Mouse (Mus musculus) intestine, postnatal 0 days (tissue): ENCODE results near the gene Nfyb. TPM values are rescaled to one million over a fixed set of nuclear protein-coding genes. Genes with fewer than 3 reads are reported as not detected.

Experiments
- ATAC-seq: fragments of 200-750 bp; cut with Nextera tagmentation; 2 replicates; pipeline ENCODE4 v1.8.0; 2017; ENCODE audit warnings: mild to moderate bottlenecking, moderate TSS enrichment, moderate library complexity
- H3K27ac ChIP-seq: fragments of 300-500 bp; sonication (generic); 2 replicates; pipeline ENCODE4 v1.5.1; 2014; ENCODE audit warnings: mild to moderate bottlenecking, low read depth, low read length, moderate library complexity
- H3K27me3 ChIP-seq: fragments of 300-500 bp; sonication (generic); replicated peaks from 2 replicates; pipeline ENCODE4 v1.6.1; 2014; ENCODE audit warnings: low read length, mixed read lengths; ENCODE audit not compliant: control insufficient read depth, insufficient read depth
- H3K36me3 ChIP-seq: fragments of 300-500 bp; sonication (generic); 2 replicates; pipeline ENCODE4 v1.6.1; 2014; ENCODE audit warnings: mild to moderate bottlenecking, moderate library complexity; ENCODE audit not compliant: control insufficient read depth, insufficient read depth
- H3K4me1 ChIP-seq: fragments of 300-500 bp; sonication (generic); replicated peaks from 2 replicates; pipeline ENCODE4 v1.6.1; 2014; ENCODE audit warnings: antibody characterized with exemption, low read length, mixed read lengths; ENCODE audit not compliant: control insufficient read depth, insufficient read depth
- H3K4me2 ChIP-seq: fragments of 300-500 bp; sonication (generic); replicated peaks from 2 replicates; pipeline ENCODE4 v1.6.1; 2014; ENCODE audit warnings: low read depth, mild to moderate bottlenecking, moderate library complexity
- H3K4me3 ChIP-seq: fragments of 300-500 bp; sonication (generic); 2 replicates; pipeline ENCODE4 v1.5.1; 2014; ENCODE audit warnings: low read depth, low read length
- H3K9ac ChIP-seq: fragments of 300-500 bp; sonication (generic); 2 replicates; pipeline ENCODE4 v1.6.1; 2014; ENCODE audit warnings: mild to moderate bottlenecking, low read depth, low read length
- H3K9me3 ChIP-seq: fragments of 300-500 bp; sonication (generic); 2 replicates; pipeline ENCODE4 v1.6.1; 2016; ENCODE audit warnings: mixed run types; ENCODE audit not compliant: control insufficient read depth
- CTCF ChIP-seq: sonication (generic); IDR thresholded peaks from 2 replicates; pipeline ENCODE4 v1.5.1; 2016; ENCODE audit warnings: low read depth, mild to moderate bottlenecking, control low read depth, antibody characterized with exemption, moderate library complexity
- WGBS: fragments of 180-500 bp; shearing (Covaris S2); extraction: QIAGEN DNeasy Blood & Tissue Kit; methylation state at CpG from one replicate; pipeline ENCODE4 v1.1.7; 2014; 5-methylcytosine and 5-hydroxymethylcytosine counted together
- polyA plus RNA-seq: library from polyadenylated mRNA; unstranded; fragments of >200 nt; fragmentation: Nextera tagmentation; extraction: Ambion mirVana; gene quantifications from 2 replicates; pipeline ENCODE4 v1.2.1, GENCODE M21; 2015

Gene Nfyb
- polyA plus RNA-seq, result 19.8 and 20.2 TPM in 2 replicates

DNA sequence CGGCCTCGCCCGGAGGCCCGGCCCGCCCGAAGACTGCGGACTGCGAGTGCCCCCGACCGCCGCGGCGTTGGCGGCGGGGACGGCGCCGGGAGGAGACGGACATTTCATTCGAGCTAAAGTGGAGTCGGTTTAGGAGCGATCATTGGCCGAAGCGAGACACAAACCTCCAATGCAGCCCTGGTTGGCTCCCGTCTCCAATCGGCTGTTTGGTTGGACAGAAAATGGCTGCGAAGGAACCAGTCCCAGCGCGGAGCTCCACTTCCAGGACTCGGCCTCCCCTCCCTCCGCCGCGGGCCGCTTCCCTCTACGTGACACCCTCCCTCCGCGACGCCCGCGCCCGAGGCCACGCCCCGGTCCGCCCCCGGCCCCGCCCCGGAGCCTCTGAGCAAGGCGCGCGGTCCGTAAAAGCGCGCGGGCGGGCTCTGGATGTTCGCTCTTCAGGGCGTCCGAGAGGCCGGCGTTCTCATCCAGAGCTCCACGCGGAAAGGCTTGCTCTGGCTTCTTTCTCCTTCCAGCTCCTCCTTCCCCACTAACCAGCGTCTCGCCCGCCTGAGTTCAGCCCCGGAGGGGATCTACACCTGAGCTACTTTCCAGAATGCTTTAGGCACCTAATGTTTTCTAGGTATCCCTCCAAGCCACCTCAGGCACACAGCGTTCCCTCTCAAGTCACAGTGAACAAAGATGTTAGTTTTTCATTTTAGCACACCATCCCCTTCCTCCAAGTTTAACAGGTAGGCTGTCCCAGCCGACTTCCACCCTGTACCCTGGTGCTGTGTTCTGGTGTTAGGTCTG lies at the start of gene Nfyb:
Nfyb (minus strand) TSS at position 305 of the 792 bp plus-strand sequence.
- no peak for TF ChIP-seq CTCF
- Histone ChIP-seq H3K4me3 (peak within 1 kb of the TSS; percentile 90), H3K36me3 (peaks cover 15% of the 10 kb centered on the region), H3K27ac (peak within 1 kb of the TSS; percentile 100), H3K27me3 (no peaks in the 10 kb centered on the region), H3K4me1 (0 out of 2 replicates have a peak, but pooled peaks cover 4% of the 10 kb centered on the region), H3K9me3 (no peaks in the 10 kb centered on the region), H3K4me2 (peak within 1 kb of the TSS; percentile 76), H3K9ac (peak within 1 kb of the TSS; percentile 98)
- WGBS, result 1% methylated on average over 68 of the region's 68 CpGs
- ATAC-seq, result peak; percentile 97

DNA sequence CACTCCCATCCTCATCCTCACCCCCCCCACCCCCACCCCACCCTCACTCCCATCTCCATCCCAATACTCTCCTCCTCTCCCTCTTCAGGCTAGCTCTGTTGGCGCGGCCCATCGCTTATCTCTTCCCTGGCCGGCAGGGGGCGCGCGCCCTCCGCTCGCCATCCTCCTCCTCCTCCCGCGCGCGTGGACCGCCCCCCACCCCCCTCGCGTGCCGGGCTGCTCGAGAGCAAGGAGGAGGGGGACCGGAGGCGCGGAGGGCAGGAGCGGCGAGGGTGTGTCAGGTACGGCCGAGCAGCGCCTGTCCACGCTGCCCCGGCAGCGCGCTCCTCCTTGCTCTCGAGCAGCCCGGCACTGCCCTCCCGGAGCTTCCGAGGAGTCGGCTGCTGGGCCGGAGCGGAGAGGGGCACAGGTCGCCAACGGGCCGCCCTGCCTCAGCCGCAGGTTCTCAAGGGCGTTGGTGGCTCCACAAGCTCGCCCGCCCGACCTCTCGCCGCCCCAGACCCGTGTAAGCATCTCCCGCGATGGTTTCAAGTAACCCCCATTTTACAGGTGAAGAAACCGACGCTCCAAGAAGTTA lies 48.0 kb upstream of the Nfyb start:
- Histone ChIP-seq H3K4me2 (peak overlapping the region; percentile 81), H3K9me3 (no peaks in the 10 kb centered on the region), H3K4me3 (peak overlapping the region; percentile 56), H3K9ac (peak overlapping the region; percentile 47; the same call in 1 of the 2 replicates), H3K27me3 (no peaks in the 10 kb centered on the region), H3K4me1 (no peaks in the 10 kb centered on the region), H3K36me3 (no peaks in the 10 kb centered on the region), H3K27ac (no peak overlapping the region)
- ATAC-seq, result peak; percentile 75
- 8% methylated on average over 35 of the region's 52 CpGs for WGBS
- TF ChIP-seq CTCF, result peak; percentile 92

DNA sequence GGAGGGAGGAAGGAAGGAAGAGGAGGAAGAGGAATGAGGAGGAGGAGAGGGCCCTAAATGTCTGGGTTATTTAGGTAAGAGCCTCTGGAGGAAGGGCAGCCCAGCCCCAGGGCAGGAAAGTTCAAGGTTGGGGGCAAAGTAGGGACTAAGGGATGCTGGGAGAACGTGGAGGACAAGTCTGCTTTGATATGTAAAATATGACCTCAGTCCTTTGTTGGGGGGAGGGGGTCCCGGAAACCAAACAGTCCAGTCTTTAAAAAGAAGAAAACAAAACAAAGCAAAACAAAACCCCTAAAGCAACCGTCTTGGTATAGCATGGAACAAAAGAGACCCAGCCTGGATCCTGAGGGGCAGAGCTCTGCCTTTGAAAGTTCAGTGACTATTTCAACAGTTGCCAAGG lies 45.4 kb upstream of the Nfyb start:
- H3K27me3 ChIP-seq, result no peaks in the 10 kb centered on the region
- 68% methylated on average over 3 of the region's 3 CpGs for WGBS
- H3K4me2 ChIP-seq, result no peak overlapping the region
- no peak for TF ChIP-seq CTCF
- no peaks in the 10 kb centered on the region for H3K9me3 ChIP-seq
- no peak overlapping the region for H3K4me3 ChIP-seq
- H3K36me3 ChIP-seq, result no peaks in the 10 kb centered on the region
- H3K4me1 ChIP-seq, result no peaks in the 10 kb centered on the region
- H3K9ac ChIP-seq, result no peak overlapping the region
- no peak for ATAC-seq
- no peak overlapping the region for H3K27ac ChIP-seq

DNA sequence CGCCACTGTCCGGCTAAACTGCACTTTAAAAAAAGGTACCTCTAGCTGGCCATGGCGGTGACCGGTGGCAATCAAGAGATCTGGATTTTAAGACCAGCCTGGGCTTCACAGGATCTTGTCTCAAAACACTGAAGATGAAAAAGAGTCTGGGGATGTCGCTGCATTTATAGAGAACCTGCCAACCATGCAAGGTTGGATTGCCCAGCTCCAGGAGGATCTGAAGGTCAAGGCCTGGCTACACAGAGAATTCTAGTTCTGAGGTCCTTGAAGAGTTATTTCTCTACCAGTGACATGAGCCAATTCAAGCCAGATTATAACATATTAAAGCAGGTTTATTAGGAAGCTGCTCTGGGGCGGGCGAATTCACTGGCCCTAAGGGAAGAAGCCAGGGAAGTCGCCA lies 44.9 kb upstream of the Nfyb start:
- TF ChIP-seq CTCF, result no peak
- Histone ChIP-seq H3K9ac (no peak overlapping the region), H3K4me3 (no peak overlapping the region), H3K4me2 (no peak overlapping the region), H3K27me3 (no peaks in the 10 kb centered on the region), H3K27ac (no peak overlapping the region), H3K36me3 (no peaks in the 10 kb centered on the region), H3K4me1 (no peaks in the 10 kb centered on the region), H3K9me3 (no peaks in the 10 kb centered on the region)
- ATAC-seq, result no peak
- 91% methylated on average over 8 of the region's 8 CpGs for WGBS

DNA sequence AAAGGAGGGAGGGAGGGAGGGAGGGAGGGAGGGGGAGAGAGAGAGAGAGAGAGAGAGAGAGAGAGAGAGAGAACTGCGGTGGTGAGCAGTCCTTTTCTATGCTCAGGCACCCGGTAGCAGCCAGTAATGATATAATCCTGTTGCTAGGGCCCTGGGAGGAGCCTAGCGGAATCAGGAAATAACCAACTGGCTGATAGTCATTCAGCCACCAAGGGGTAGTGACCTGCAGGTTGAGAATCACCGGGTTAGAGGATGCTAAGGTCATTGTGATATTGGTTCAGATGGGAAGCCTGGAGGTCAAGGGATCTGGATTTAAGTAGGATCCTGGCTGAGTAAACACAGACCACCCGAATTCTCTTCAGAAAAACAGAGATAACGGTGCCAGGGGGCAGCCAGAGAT lies 44.2 kb upstream of the Nfyb start:
- Histone ChIP-seq H3K4me3 (no peak overlapping the region), H3K36me3 (no peaks in the 10 kb centered on the region), H3K4me2 (no peak overlapping the region), H3K27ac (no peak overlapping the region), H3K27me3 (no peaks in the 10 kb centered on the region), H3K4me1 (no peaks in the 10 kb centered on the region), H3K9ac (no peak overlapping the region), H3K9me3 (no peaks in the 10 kb centered on the region)
- 37% methylated on average over 6 of the region's 6 CpGs for WGBS
- TF ChIP-seq CTCF, result no peak
- ATAC-seq, result no peak

DNA sequence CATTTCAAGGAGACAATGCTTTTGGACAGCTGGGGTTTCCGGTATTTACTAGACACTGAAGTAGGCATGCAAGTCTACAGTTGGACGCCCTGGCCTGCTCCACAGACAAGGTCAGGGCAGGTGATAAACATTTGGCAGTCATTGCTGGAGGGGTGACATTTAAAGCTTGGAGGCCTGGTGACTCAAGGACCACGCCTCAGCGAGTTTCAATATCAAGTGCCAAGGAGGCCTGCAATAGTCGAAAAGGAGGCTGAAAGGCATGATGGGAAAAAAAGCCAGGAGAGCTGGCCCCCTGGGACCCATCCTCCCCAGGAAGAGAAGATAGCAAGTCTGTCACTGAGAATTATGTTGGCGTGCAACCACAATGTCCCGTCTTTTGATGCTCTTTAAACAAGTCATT lies 43.3 kb upstream of the Nfyb start:
- no peaks in the 10 kb centered on the region for H3K36me3 ChIP-seq
- no peak for ATAC-seq
- no peak overlapping the region for H3K9ac ChIP-seq
- H3K4me1 ChIP-seq, result no peaks in the 10 kb centered on the region
- TF ChIP-seq CTCF, result no peak
- H3K4me3 ChIP-seq, result no peak overlapping the region
- 71% methylated on average over 7 of the region's 7 CpGs for WGBS
- H3K4me2 ChIP-seq, result no peak overlapping the region
- H3K9me3 ChIP-seq, result no peaks in the 10 kb centered on the region
- H3K27me3 ChIP-seq, result no peaks in the 10 kb centered on the region
- no peak overlapping the region for H3K27ac ChIP-seq
